Mouse (Mus musculus) liver, embryonic 14 days (tissue): ENCODE measurements around the gene Gm4858. TPM values are rescaled to one million over a fixed set of nuclear protein-coding genes. Genes with fewer than 3 reads are reported as not detected.

Experiments used
- polyA plus RNA-seq: library from polyadenylated mRNA; depleted of rRNA; stranded (reverse); fragments of >200 nt; gene quantifications from 2 replicates; pipeline ENCODE4 v1.2.3, GENCODE M21; 2012; rRNA removed

Gm4858 gene
- not detected in 2 replicates for polyA plus RNA-seq

DNA sequence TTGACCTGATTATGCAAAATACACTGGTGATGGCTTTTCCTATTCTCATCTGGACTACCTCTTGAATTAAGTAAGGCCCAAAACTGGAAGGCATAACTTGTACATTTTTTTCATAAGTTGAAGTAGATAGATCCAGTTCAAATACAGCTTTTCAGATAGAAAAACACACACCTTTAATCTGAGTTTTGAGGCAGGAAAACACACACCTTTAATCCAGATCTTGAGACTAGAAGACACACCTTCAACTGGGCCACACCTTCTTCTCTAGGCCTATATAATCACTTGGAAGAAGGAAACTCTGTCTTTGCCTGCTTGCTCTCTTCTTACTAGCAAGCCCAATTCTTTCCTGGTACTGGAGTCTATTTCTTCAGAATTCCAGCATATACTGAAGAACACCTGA, at the start of gene Gm4858:
Gene Gm4858 (plus strand): TSS at position 301 of the 400 bp plus-strand sequence.

DNA sequence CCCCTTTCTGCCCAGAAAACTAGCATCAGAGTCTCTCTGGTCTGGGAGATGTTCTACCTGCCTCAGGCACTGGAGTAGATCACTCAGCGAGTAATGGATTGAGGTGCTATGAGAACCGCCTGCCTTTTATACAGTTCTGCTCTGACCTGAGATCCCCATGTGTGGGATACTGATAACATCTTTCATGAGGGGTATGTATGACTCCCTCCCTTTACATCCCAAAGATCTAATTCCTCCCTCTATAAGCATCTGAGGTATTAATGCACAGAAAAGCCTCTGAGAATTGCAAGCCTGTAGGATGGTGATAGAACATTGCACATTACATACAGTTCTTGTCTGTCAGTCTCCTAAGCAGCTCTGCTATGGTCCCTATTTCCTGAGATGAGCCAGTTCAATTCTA, 49.7 kb upstream of the Gm4858 start, which contains the start of gene Lce1m:
Gene Lce1m (minus strand): TSS at position 101 of the 400 bp plus-strand sequence.

Other genes starting within 250 kb of the Gm4858 start
- gene Kprp, start 241.6 kb upstream of the Gm4858 start, polyA plus RNA-seq = not detected in 2 replicates
- gene Lce1l, start 217.5 kb upstream of the Gm4858 start, polyA plus RNA-seq = not detected in 2 replicates
- gene 2310050C09Rik, start 198.6 kb upstream of the Gm4858 start, polyA plus RNA-seq = not detected in 2 replicates
- gene Lce3a, start 142.6 kb upstream of the Gm4858 start, polyA plus RNA-seq = not detected in 2 replicates
- gene Lce3b, start 135.8 kb upstream of the Gm4858 start, polyA plus RNA-seq = not detected in 2 replicates
- gene Lce3c, start 124.3 kb upstream of the Gm4858 start, polyA plus RNA-seq = not detected in 2 replicates
- gene Lce3d, start 111.4 kb upstream of the Gm4858 start, polyA plus RNA-seq = not detected in 2 replicates
- not detected in 2 replicates for gene Lce3e, start 101.8 kb upstream of the Gm4858 start, polyA plus RNA-seq
- gene Lce3f, start 76.6 kb upstream of the Gm4858 start, polyA plus RNA-seq = not detected in 2 replicates
- gene Crct1, start 53.1 kb upstream of the Gm4858 start, polyA plus RNA-seq = 0.05 TPM in 1 of 2 replicates, not detected in the other
- not detected in 2 replicates for gene Lce1m, start 49.8 kb upstream of the Gm4858 start, polyA plus RNA-seq
- not detected in 2 replicates for gene Crnn, start 76.0 kb downstream of the Gm4858 start, polyA plus RNA-seq
- not detected in 2 replicates for gene Flg2, start 128.5 kb downstream of the Gm4858 start, polyA plus RNA-seq
- not detected in 2 replicates for gene Flg, start 204.7 kb downstream of the Gm4858 start, polyA plus RNA-seq